Mouse (Mus musculus): Measurements from ENCODE around the gene Thnsl2. TPM values are rescaled to one million over a fixed set of nuclear protein-coding genes. Genes with fewer than 3 reads are reported as not detected.
A peak's percentile ranks its signal among the peaks of the same experiment; 100 is the strongest.

Thnsl2 gene
- total and polyA plus RNA-seq, 2 experiments: 57.4 to 69.7 TPM

DNA sequence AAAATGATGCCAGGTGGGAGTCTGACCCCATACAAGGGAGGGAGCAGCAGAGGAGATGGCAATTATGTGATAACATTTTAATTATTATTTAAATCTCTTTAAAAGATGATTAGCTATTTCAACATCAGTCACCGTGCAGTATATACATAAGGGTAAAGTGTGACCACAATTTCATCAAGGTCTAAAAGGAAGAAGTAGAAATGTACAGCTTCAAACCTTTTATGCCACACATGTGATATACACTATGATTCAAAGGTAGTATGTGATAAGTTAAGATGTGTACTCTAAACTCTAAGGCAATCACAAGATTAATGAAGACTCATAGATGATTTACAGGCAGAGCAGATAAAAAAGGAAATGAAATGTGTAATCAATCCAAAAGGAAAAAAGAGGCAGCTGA, 36.4 kb upstream of the Thnsl2 start:
- no peak for DNase-seq (ENCODE audit: extremely low read depth, low read depth, low spot score)
- H3K79me2 ChIP-seq (ENCODE audit: control insufficient read depth, insufficient read depth, low read length): no peaks in the 10 kb centered on the region
- no peaks in the 10 kb centered on the region for H3K27me3 ChIP-seq (ENCODE audit: control insufficient read depth, insufficient read depth, low read length)
- no peak overlapping the region for H3K4me3 ChIP-seq (ENCODE audit: insufficient read depth, low read depth, low read length)
- no peaks in the 10 kb centered on the region for H3K36me3 ChIP-seq (ENCODE audit: control insufficient read depth, insufficient read depth, low read length)
- TF ChIP-seq POLR2A (IDR thresholded peaks at IDR 0.05; ENCODE audit: extremely low read depth, insufficient read depth, low read length) (no peak), CTCF (IDR thresholded peaks at IDR 0.05; ENCODE audit: low read depth, low read length) (no peak)
- no peak overlapping the region for H3K9ac ChIP-seq (ENCODE audit: low read depth, low read length)
- peaks cover 9% of the 10 kb centered on the region for H3K4me1 ChIP-seq (ENCODE audit: control insufficient read depth, insufficient read depth, low read length)
- no peak overlapping the region for H3K27ac ChIP-seq (replicated peaks; ENCODE audit: insufficient read depth, low read depth, low read length)
- WGBS: 87% methylated on average over 1 of the region's 1 CpGs

DNA sequence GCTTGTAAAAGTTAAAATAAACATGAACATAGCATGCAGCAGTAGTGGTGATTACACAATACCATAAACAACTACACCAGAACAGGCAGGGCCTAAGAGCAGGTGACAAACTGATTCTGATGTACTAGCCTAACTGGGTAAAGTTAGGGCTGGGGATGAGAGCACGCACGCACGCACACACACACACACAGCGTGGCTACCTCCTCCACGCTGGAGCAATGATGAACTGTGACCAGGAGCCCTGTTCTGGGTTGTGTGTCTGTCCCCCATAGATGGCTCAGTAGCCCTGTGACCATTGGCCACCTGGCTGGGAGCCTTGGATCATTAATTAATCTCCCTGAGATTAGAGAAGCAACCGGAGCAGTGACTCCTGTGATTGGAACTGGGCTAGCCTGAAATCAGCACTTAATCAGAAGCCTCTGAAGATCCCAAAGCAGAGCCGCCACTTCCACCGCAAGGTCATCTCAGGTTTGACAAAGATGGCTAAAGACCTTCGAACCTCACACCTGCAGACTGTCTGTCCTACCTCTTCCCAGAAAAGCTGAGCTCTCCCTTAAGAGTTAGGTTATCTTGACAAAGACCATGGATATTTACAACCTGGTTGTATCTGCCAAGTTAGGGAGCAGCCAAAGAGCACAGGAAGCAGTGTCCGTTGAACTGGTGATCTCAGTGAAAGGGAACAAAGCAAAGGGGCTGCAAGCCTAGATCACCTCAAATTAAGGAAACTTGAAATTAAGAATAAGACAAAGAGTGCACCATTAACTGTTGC, 28.8 kb upstream of the Thnsl2 start:
- H3K79me2 ChIP-seq (ENCODE audit: control insufficient read depth, insufficient read depth, low read length): no peaks in the 10 kb centered on the region
- peak overlapping the region; percentile 43 for H3K27ac ChIP-seq (replicated peaks; ENCODE audit: insufficient read depth, low read depth, low read length)
- 31% methylated on average over 10 of the region's 10 CpGs for WGBS
- no peak overlapping the region for H3K4me3 ChIP-seq (ENCODE audit: insufficient read depth, low read depth, low read length)
- H3K4me1 ChIP-seq (ENCODE audit: control insufficient read depth, insufficient read depth, low read length): peaks cover 16% of the 10 kb centered on the region
- 0 out of 2 replicates have a peak overlapping the region, but pooled peaks have one; percentile 0 for H3K9ac ChIP-seq (ENCODE audit: low read depth, low read length)
- H3K27me3 ChIP-seq (ENCODE audit: control insufficient read depth, insufficient read depth, low read length): no peaks in the 10 kb centered on the region
- H3K36me3 ChIP-seq (ENCODE audit: control insufficient read depth, insufficient read depth, low read length): no peaks in the 10 kb centered on the region
- TF ChIP-seq CTCF (IDR thresholded peaks at IDR 0.05; ENCODE audit: low read depth, low read length) (no peak), POLR2A (IDR thresholded peaks at IDR 0.05; ENCODE audit: extremely low read depth, insufficient read depth, low read length) (no peak)
- DNase-seq (ENCODE audit: extremely low read depth, low read depth, low spot score): peak; percentile 97

DNA sequence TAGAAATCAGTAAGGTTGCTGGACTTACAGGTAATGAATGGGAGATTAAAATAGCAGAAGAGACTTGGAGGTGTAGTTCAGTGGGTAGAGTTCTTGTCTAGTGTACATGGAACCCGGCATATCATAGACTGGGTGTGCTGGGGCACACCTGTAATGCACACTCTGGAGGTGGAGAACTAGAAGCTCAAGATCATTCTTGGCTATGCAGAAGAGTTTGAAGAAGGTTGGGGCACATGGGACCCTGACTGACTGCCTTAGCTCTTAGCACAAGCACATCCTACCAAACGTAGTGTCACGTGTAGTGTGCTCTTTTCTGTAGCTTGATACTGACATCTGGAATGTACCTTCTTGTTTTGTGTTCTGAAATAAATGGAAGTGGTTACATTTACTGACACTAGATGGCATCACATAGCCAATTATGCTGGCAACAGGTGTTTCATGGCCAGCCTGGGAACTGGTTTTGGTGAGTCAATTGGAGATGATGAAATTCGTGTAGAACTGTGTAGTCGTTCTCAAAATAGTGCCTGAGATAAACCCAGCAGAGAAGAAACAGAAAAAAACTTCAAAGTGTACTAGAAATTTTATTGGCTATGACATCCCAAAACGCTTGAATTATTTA, 22.4 kb upstream of the Thnsl2 start:
- H3K4me3 ChIP-seq (ENCODE audit: insufficient read depth, low read depth, low read length): no peak overlapping the region
- peak; percentile 91 for DNase-seq (ENCODE audit: extremely low read depth, low read depth, low spot score)
- TF ChIP-seq POLR2A (IDR thresholded peaks at IDR 0.05; ENCODE audit: extremely low read depth, insufficient read depth, low read length) (no peak), CTCF (IDR thresholded peaks at IDR 0.05; ENCODE audit: low read depth, low read length) (peak; percentile 54)
- H3K27ac ChIP-seq (replicated peaks; ENCODE audit: insufficient read depth, low read depth, low read length): peak overlapping the region; percentile 91
- no peaks in the 10 kb centered on the region for H3K36me3 ChIP-seq (ENCODE audit: control insufficient read depth, insufficient read depth, low read length)
- no peaks in the 10 kb centered on the region for H3K27me3 ChIP-seq (ENCODE audit: control insufficient read depth, insufficient read depth, low read length)
- WGBS: 17% methylated on average over 6 of the region's 6 CpGs
- peak overlapping the region; percentile 42 for H3K9ac ChIP-seq (ENCODE audit: low read depth, low read length)
- no peaks in the 10 kb centered on the region for H3K79me2 ChIP-seq (ENCODE audit: control insufficient read depth, insufficient read depth, low read length)
- H3K4me1 ChIP-seq (ENCODE audit: control insufficient read depth, insufficient read depth, low read length): peaks cover 13% of the 10 kb centered on the region

DNA sequence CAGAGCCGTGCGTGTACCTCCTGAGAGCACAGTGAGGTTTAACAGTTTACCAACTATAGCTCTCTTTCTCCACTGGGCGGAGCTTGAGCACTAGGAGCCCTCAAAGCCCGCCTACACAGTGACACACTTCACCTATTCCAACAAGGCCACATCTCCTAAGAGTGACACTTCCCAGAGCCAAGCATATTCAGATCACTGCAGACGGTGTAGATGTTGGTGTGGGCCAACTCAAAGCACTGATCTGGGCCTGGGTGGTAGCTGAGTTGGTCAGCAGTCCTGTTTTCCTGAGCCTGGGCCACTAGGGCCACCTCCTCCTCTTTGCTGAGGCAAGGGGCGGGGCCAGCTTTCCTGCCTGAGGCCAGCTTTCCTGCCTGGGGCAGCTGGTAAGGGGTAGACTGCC, 20.2 kb upstream of the Thnsl2 start:
- no peaks in the 10 kb centered on the region for H3K79me2 ChIP-seq (ENCODE audit: control insufficient read depth, insufficient read depth, low read length)
- H3K27me3 ChIP-seq (ENCODE audit: control insufficient read depth, insufficient read depth, low read length): no peaks in the 10 kb centered on the region
- peak; percentile 19 for DNase-seq (ENCODE audit: extremely low read depth, low read depth, low spot score)
- H3K36me3 ChIP-seq (ENCODE audit: control insufficient read depth, insufficient read depth, low read length): no peaks in the 10 kb centered on the region
- peaks cover 21% of the 10 kb centered on the region for H3K4me1 ChIP-seq (ENCODE audit: control insufficient read depth, insufficient read depth, low read length)
- TF ChIP-seq CTCF (IDR thresholded peaks at IDR 0.05; ENCODE audit: low read depth, low read length) (no peak), POLR2A (IDR thresholded peaks at IDR 0.05; ENCODE audit: extremely low read depth, insufficient read depth, low read length) (no peak)
- no peak overlapping the region for H3K4me3 ChIP-seq (ENCODE audit: insufficient read depth, low read depth, low read length)
- 50% methylated on average over 6 of the region's 6 CpGs for WGBS
- H3K9ac ChIP-seq (ENCODE audit: low read depth, low read length): no peak overlapping the region
- H3K27ac ChIP-seq (replicated peaks; ENCODE audit: insufficient read depth, low read depth, low read length): no peak overlapping the region

DNA sequence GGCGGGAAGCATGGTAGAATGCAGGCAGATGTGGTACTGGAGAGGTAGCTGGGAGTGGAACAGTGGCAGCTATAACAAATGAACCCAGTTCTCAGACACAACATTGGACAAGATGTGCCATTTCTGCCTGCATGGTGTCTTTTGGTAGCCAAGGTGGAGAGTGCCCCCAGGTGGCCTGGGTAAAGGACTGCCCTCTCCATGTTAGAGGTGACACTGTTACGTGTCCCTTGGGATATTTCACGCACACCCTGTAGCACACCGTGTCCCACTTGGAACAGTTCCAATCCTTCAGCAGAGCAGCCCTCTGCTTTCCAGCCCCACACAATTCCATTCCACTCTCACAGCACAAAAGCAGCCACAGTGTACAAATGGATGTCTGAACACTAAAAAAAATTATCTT, 18.0 kb upstream of the Thnsl2 start:
- H3K36me3 ChIP-seq (ENCODE audit: control insufficient read depth, insufficient read depth, low read length): no peaks in the 10 kb centered on the region
- TF ChIP-seq CTCF (IDR thresholded peaks at IDR 0.05; ENCODE audit: low read depth, low read length) (peak; percentile 86), POLR2A (IDR thresholded peaks at IDR 0.05; ENCODE audit: extremely low read depth, insufficient read depth, low read length) (no peak)
- WGBS: 30% methylated on average over 4 of the region's 4 CpGs
- peak; percentile 72 for DNase-seq (ENCODE audit: extremely low read depth, low read depth, low spot score)
- H3K9ac ChIP-seq (ENCODE audit: low read depth, low read length): no peak overlapping the region
- no peak overlapping the region for H3K4me3 ChIP-seq (ENCODE audit: insufficient read depth, low read depth, low read length)
- peaks cover 19% of the 10 kb centered on the region for H3K4me1 ChIP-seq (ENCODE audit: control insufficient read depth, insufficient read depth, low read length)
- no peak overlapping the region for H3K27ac ChIP-seq (replicated peaks; ENCODE audit: insufficient read depth, low read depth, low read length)
- H3K27me3 ChIP-seq (ENCODE audit: control insufficient read depth, insufficient read depth, low read length): no peaks in the 10 kb centered on the region
- no peaks in the 10 kb centered on the region for H3K79me2 ChIP-seq (ENCODE audit: control insufficient read depth, insufficient read depth, low read length)

DNA sequence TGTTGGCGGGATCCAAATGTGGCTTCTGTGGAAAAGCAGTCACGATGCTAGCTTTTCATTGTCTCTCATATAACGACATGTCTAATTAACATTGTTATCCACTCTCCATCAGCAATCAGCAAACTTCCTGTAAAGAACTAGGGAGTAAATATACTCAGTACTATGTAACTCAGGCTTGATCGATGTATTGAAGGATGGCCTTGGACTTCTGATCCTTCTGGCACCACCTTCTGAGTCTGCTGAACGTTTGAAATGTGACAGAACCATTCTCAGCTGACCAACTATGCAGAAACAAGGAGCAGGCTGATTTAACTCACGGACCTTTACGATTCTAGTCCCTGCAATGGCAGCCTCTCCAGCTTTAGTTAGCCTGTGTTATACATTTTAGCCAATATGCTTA, 17.1 kb upstream of the Thnsl2 start:
- no peaks in the 10 kb centered on the region for H3K36me3 ChIP-seq (ENCODE audit: control insufficient read depth, insufficient read depth, low read length)
- H3K9ac ChIP-seq (ENCODE audit: low read depth, low read length): no peak overlapping the region
- no peak for TF ChIP-seq POLR2A (IDR thresholded peaks at IDR 0.05; ENCODE audit: extremely low read depth, insufficient read depth, low read length)
- TF ChIP-seq CTCF (IDR thresholded peaks at IDR 0.05; ENCODE audit: low read depth, low read length): no peak
- peak overlapping the region; percentile 53 for H3K27ac ChIP-seq (replicated peaks; ENCODE audit: insufficient read depth, low read depth, low read length)
- 23% methylated on average over 7 of the region's 7 CpGs for WGBS
- H3K27me3 ChIP-seq (ENCODE audit: control insufficient read depth, insufficient read depth, low read length): no peaks in the 10 kb centered on the region
- H3K79me2 ChIP-seq (ENCODE audit: control insufficient read depth, insufficient read depth, low read length): no peaks in the 10 kb centered on the region
- H3K4me3 ChIP-seq (ENCODE audit: insufficient read depth, low read depth, low read length): no peak overlapping the region
- peak; percentile 80 for DNase-seq (ENCODE audit: extremely low read depth, low read depth, low spot score)
- peaks cover 14% of the 10 kb centered on the region for H3K4me1 ChIP-seq (ENCODE audit: control insufficient read depth, insufficient read depth, low read length)

All from liver, adult 2 months (tissue).